Mouse (Mus musculus) hindbrain, embryonic 15.5 days (tissue): ENCODE measurements at regions not wholly inside any gene's neighbourhood (a gene's known extent, or its start where the extent isn't known, plus 50 kb on each side); places are given as distances from the start of the nearest gene placed in this dataset.
A peak's percentile ranks its signal among the peaks of the same experiment; 100 is the strongest.

Experiments
- ATAC-seq: fragments of 200-750 bp; cut with Nextera tagmentation; 2 replicates; pipeline ENCODE4 v1.8.0; 2017; ENCODE audit warnings: low read depth, moderate number of reproducible peaks, moderate TSS enrichment; ENCODE audit not compliant: low FRiP score
- H3K27ac ChIP-seq: fragments of 300-500 bp; sonication (generic); replicated peaks from 2 replicates; pipeline ENCODE4 v1.5.1; 2015; ENCODE audit warnings: mild to moderate bottlenecking, inconsistent platforms
- H3K27me3 ChIP-seq: fragments of 300-500 bp; sonication (generic); 2 replicates; pipeline ENCODE4 v1.6.1; 2015; ENCODE audit warnings: control low read depth, inconsistent platforms
- H3K36me3 ChIP-seq: fragments of 300-500 bp; sonication (generic); 2 replicates; pipeline ENCODE4 v1.6.1; 2015; ENCODE audit warnings: control low read depth, inconsistent platforms
- H3K4me1 ChIP-seq: fragments of 300-500 bp; sonication (generic); replicated peaks from 2 replicates; pipeline ENCODE4 v1.6.1; 2015; ENCODE audit warnings: control low read depth, inconsistent platforms
- H3K4me2 ChIP-seq: fragments of 300-500 bp; sonication (generic); 2 replicates; pipeline ENCODE4 v1.6.1; 2015; ENCODE audit warnings: moderate library complexity, mild to moderate bottlenecking, inconsistent platforms
- H3K4me3 ChIP-seq: fragments of 300-500 bp; sonication (generic); 2 replicates; pipeline ENCODE4 v1.5.1; 2015; ENCODE audit warnings: mild to moderate bottlenecking, inconsistent platforms
- H3K9ac ChIP-seq: fragments of 300-500 bp; sonication (generic); 2 replicates; pipeline ENCODE4 v1.6.1; 2015; ENCODE audit warnings: inconsistent platforms
- H3K9me3 ChIP-seq: fragments of 300-500 bp; sonication (generic); 2 replicates; pipeline ENCODE4 v1.6.1; 2016; ENCODE audit warnings: control low read depth, inconsistent platforms
- WGBS: fragments of 180-500 bp; shearing (Covaris S2); methylation state at CpG from one replicate; pipeline ENCODE4 v1.1.7; 2015; 5-methylcytosine and 5-hydroxymethylcytosine counted together

- Histone ChIP-seq H3K9me3 (no peaks in the 10 kb centered on the region), H3K27me3 (no peaks in the 10 kb centered on the region), H3K4me1 (peaks cover 40% of the 10 kb centered on the region), H3K4me3 (peak overlapping the region; percentile 64), H3K9ac (peak overlapping the region; percentile 90), H3K36me3 (no peaks in the 10 kb centered on the region), H3K4me2 (peak overlapping the region; percentile 87), H3K27ac (peak overlapping the region; percentile 98)
- peak; percentile 83 for ATAC-seq
- WGBS: under 1% methylated on average over 52 of the region's 54 CpGs
Measured at GRCm38 (mm10) chr13:54303071-54303924, 67.9 kb upstream of the Cplx2 start.

- Histone ChIP-seq H3K9me3 (no peaks in the 10 kb centered on the region), H3K9ac (no peak overlapping the region; the same call in 1 of the 2 replicates), H3K27me3 (no peaks in the 10 kb centered on the region), H3K4me3 (no peak overlapping the region), H3K36me3 (no peaks in the 10 kb centered on the region), H3K27ac (peak overlapping the region; percentile 98), H3K4me1 (peaks cover 40% of the 10 kb centered on the region), H3K4me2 (peak overlapping the region; percentile 87; the same call in 1 of the 2 replicates)
- WGBS: 52% methylated on average over 5 of the region's 5 CpGs
- no peak for ATAC-seq
Measured at GRCm38 (mm10) chr13:54304251-54304650, 66.9 kb upstream of the Cplx2 start.

GRCm38 (mm10) chr13:54308591-54308990, 62.6 kb upstream of the Cplx2 start:
- Histone ChIP-seq H3K27ac (peak overlapping the region; percentile 69), H3K27me3 (no peaks in the 10 kb centered on the region), H3K4me2 (no peak overlapping the region), H3K4me3 (no peak overlapping the region), H3K9me3 (no peaks in the 10 kb centered on the region), H3K4me1 (peaks cover 36% of the 10 kb centered on the region), H3K9ac (no peak overlapping the region), H3K36me3 (no peaks in the 10 kb centered on the region)
- WGBS: 17% methylated on average over 2 of the region's 2 CpGs
- no peak for ATAC-seq

DNA sequence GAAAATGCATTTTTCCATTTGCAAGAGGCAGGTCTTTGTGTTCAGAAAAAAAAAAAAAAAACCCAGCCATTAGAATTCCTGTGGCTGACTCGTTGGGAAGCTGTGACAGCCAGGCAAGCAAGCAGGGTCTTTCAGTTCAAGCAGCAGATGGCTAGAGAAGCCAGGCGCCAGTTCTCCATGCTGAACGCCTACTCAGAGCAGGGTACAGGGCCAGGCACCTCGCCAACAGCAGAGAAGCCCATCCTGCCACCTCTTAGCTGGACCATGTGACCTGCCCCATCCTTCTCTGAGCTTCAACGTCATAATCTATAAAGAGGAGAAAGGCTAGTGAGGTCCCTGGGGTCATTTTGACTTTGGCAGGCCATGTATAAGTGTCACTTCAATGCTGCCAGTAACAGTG, 61.8 kb upstream of the Cplx2 start:
- Histone ChIP-seq H3K9ac (no peak overlapping the region), H3K36me3 (no peaks in the 10 kb centered on the region), H3K27me3 (no peaks in the 10 kb centered on the region), H3K4me1 (peaks cover 31% of the 10 kb centered on the region), H3K4me2 (no peak overlapping the region), H3K27ac (peak overlapping the region; percentile 69), H3K9me3 (no peaks in the 10 kb centered on the region), H3K4me3 (no peak overlapping the region)
- ATAC-seq: peak; percentile 80
- 14% methylated on average over 5 of the region's 5 CpGs for WGBS

- Histone ChIP-seq H3K27ac (peak overlapping the region; percentile 69), H3K9ac (no peak overlapping the region), H3K9me3 (no peaks in the 10 kb centered on the region), H3K36me3 (no peaks in the 10 kb centered on the region), H3K4me3 (no peak overlapping the region), H3K4me1 (peaks cover 27% of the 10 kb centered on the region), H3K27me3 (no peaks in the 10 kb centered on the region), H3K4me2 (no peak overlapping the region)
- ATAC-seq: no peak
- 64% methylated on average over 4 of the region's 4 CpGs for WGBS
Measured at GRCm38 (mm10) chr13:54310144-54310543, 61.0 kb upstream of the Cplx2 start.

DNA sequence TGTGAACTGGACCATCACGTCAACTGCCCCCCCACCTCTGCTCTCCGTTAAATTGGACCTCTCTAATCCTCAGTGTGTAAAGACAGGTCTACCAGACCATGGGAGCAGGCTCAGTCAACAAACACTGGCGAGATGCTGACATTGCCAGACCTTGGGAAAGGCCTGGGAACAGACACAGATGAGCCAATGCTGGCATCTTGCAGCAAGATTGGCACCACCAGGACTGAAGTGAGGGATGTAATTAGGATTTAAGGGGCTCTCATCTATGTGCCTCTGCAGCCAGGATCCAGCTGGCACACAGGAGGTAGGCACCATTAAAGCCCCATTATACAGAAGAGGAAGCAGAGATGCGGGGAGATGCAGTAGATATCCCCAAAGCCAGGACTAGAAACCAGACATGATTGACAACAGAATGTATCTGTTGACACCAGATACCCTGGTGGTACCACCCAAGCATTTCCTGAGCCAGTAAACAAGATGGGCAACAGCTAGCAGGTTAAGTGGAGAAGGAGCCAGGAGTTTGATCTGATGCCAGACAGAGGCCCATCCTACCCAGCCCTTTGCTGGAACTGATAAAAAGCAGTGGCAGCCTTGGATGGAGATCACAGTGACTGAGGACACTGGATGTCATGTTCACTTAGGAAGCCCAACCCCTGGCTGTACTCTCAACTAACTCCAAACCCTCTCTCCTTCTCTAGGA, 59.7 kb upstream of the Cplx2 start:
- 85% methylated on average over 4 of the region's 4 CpGs for WGBS
- Histone ChIP-seq H3K27me3 (no peaks in the 10 kb centered on the region), H3K27ac (no peak overlapping the region), H3K4me2 (no peak overlapping the region), H3K9ac (no peak overlapping the region), H3K9me3 (no peaks in the 10 kb centered on the region), H3K36me3 (no peaks in the 10 kb centered on the region), H3K4me3 (no peak overlapping the region), H3K4me1 (peaks cover 27% of the 10 kb centered on the region)
- no peak for ATAC-seq

GRCm38 (mm10) chr13:54312405-54313185, 58.6 kb upstream of the Cplx2 start:
- Histone ChIP-seq H3K9ac (no peak overlapping the region), H3K27me3 (no peaks in the 10 kb centered on the region), H3K4me2 (no peak overlapping the region), H3K36me3 (no peaks in the 10 kb centered on the region), H3K27ac (no peak overlapping the region), H3K4me1 (peaks cover 27% of the 10 kb centered on the region), H3K9me3 (no peaks in the 10 kb centered on the region), H3K4me3 (no peak overlapping the region)
- no peak for ATAC-seq
- WGBS: 79% methylated on average over 18 of the region's 18 CpGs

GRCm38 (mm10) chr13:54315333-54315732, 55.8 kb upstream of the Cplx2 start:
- H3K27ac ChIP-seq: no peak overlapping the region
- no peak overlapping the region for H3K4me3 ChIP-seq
- ATAC-seq: no peak
- no peak overlapping the region for H3K4me2 ChIP-seq
- H3K27me3 ChIP-seq: no peaks in the 10 kb centered on the region
- no peaks in the 10 kb centered on the region for H3K36me3 ChIP-seq
- peaks cover 5% of the 10 kb centered on the region for H3K4me1 ChIP-seq
- WGBS: 94% methylated on average over 3 of the region's 3 CpGs
- H3K9me3 ChIP-seq: no peaks in the 10 kb centered on the region
- H3K9ac ChIP-seq: no peak overlapping the region

DNA sequence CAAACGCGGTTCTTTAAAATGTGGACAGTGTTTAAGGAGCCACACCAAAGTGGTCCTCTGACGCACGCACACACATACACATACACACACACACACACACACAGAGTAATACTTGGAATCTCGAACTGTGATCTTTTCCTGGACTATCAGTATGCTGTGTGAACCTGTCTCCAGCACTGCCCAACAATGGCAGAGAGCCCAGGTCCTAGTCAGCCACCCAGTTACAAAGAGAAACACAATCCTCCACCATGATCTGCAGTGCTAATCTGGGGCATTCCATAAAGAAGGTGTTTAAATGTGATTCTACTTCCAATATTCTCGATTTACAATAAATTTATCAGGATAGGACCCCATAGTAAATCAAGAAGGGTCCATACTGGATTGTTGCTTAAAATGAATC, 54.2 kb upstream of the Cplx2 start:
- H3K9me3 ChIP-seq: no peaks in the 10 kb centered on the region
- H3K27me3 ChIP-seq: no peaks in the 10 kb centered on the region
- ATAC-seq: no peak
- 0 out of 2 replicates have a peak, but pooled peaks cover 2% of the 10 kb centered on the region for H3K4me1 ChIP-seq
- no peak overlapping the region for H3K27ac ChIP-seq
- no peak overlapping the region for H3K4me2 ChIP-seq
- no peak overlapping the region for H3K4me3 ChIP-seq
- no peak overlapping the region for H3K9ac ChIP-seq
- 92% methylated on average over 6 of the region's 6 CpGs for WGBS
- no peaks in the 10 kb centered on the region for H3K36me3 ChIP-seq

DNA sequence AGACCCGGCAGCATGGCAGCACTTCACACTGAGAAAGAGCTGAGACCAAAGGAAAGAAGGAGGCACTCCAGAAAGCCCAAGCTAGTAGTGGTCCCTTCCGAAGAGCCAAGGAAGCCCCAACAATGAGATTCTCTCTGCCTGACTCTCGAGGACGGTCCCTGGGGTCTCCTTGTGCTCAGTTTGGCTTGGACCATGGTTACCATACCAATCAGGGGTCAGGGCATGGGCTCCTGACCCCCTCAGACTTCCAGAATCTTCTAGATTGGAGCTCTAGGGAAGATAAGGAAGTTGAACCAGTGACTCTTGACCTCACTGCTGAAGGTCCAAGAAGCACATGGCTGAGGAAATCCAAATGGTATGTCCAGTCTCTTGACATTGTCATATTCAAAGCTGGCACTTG, 53.0 kb upstream of the Cplx2 start:
- Histone ChIP-seq H3K9me3 (no peaks in the 10 kb centered on the region), H3K4me1 (0 out of 2 replicates have a peak, but pooled peaks cover 6% of the 10 kb centered on the region), H3K4me3 (no peak overlapping the region), H3K27ac (no peak overlapping the region), H3K9ac (no peak overlapping the region), H3K4me2 (no peak overlapping the region), H3K36me3 (no peaks in the 10 kb centered on the region), H3K27me3 (no peaks in the 10 kb centered on the region)
- 81% methylated on average over 4 of the region's 4 CpGs for WGBS
- no peak for ATAC-seq

DNA sequence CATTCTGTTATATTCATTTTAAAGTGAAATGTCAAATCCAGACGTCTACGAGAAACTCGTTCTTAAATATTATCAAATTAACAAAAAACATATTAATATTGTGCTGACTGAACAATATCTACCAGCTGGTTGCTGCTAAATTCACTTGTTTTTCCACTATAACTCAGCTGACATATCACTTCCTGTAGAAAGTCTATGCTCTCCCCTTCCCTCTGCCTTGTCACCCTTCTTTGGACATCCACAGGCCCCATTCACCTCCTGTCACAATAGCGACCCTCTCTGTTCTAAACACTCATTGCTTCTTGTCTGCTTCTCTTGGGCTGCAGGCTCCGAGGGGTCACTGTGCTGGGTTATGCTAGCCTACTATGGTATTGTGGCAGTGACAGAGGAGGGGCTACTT, 52.5 kb upstream of the Cplx2 start:
- H3K4me2 ChIP-seq: no peak overlapping the region
- ATAC-seq: no peak
- no peak overlapping the region for H3K9ac ChIP-seq
- H3K27me3 ChIP-seq: no peaks in the 10 kb centered on the region
- H3K27ac ChIP-seq: no peak overlapping the region
- H3K4me1 ChIP-seq: peaks cover 8% of the 10 kb centered on the region
- no peaks in the 10 kb centered on the region for H3K9me3 ChIP-seq
- no peak overlapping the region for H3K4me3 ChIP-seq
- no peaks in the 10 kb centered on the region for H3K36me3 ChIP-seq
- 85% methylated on average over 5 of the region's 5 CpGs for WGBS

- Histone ChIP-seq H3K27ac (no peak overlapping the region), H3K9ac (no peak overlapping the region)
Measured at GRCm38 (mm10) chr13:54320212-54320611, 50.9 kb upstream of the Cplx2 start.

More at GRCm38 (mm10) chr13:54320212-54320611, 50.9 kb upstream of the Cplx2 start:
- ATAC-seq: no peak
- WGBS: 56% methylated on average over 9 of the region's 9 CpGs
- Histone ChIP-seq H3K4me3 (no peak overlapping the region), H3K4me2 (no peak overlapping the region), H3K27me3 (no peaks in the 10 kb centered on the region), H3K4me1 (peaks cover 21% of the 10 kb centered on the region), H3K36me3 (no peaks in the 10 kb centered on the region), H3K9me3 (no peaks in the 10 kb centered on the region)
